Mouse (Mus musculus) kidney, adult 2 months (tissue): ENCODE measurements around the gene Adam23.

Experiments
- CTCF ChIP-seq: fragments of 200-500 bp; conservative IDR thresholded peaks from 2 replicates; pipeline ENCODE4 v1.5.1; 2011; ENCODE audit warnings: low read depth, mild to moderate bottlenecking, control low read depth, low read length, moderate library complexity, mixed read lengths; ENCODE audit not compliant: insufficient read depth, insufficient read length
- POLR2A ChIP-seq: fragments of 200-500 bp; IDR thresholded peaks from one replicate; pipeline ENCODE4 v1.6.1; 2011; ENCODE audit warnings: low read depth, low read length, control low read depth

- no peak for TF ChIP-seq CTCF
- no peak for TF ChIP-seq POLR2A
Observed at GRCm38 (mm10) chr1:63566501-63566900, 120.8 kb downstream of the Adam23 start.
